Mouse (Mus musculus) myocyte (in vitro differentiated cells): Measurements from ENCODE around the gene Gdf7. TPM values are rescaled to one million over a fixed set of nuclear protein-coding genes. Genes with fewer than 3 reads are reported as not detected.

Experiments
- H3K27me3 ChIP-seq: one replicate; pipeline ENCODE4 v1.6.1; 2011; ENCODE audit not compliant: control insufficient read depth, insufficient read depth, insufficient read length
- H3K36me3 ChIP-seq: one replicate; pipeline ENCODE4 v1.6.1; 2011; ENCODE audit not compliant: control insufficient read depth, insufficient read depth
- H3K4me2 ChIP-seq: one replicate; pipeline ENCODE4 v1.6.1; 2011; ENCODE audit warnings: low read depth, control low read depth
- H3K4me3 ChIP-seq: one replicate; pipeline ENCODE4 v1.5.1; 2011; ENCODE audit warnings: mild to moderate bottlenecking, control low read depth, moderate library complexity
- H3K79me2 ChIP-seq: one replicate; pipeline ENCODE4 v1.6.1; 2011; ENCODE audit not compliant: control insufficient read depth, insufficient read depth
- H3ac ChIP-seq: one replicate; pipeline ENCODE4 v1.6.1; 2011; ENCODE audit not compliant: control insufficient read depth, insufficient read length
- CEBPB ChIP-seq: IDR thresholded peaks from 2 replicates; pipeline ENCODE4 v1.6.1; 2011; ENCODE audit warnings: mild to moderate bottlenecking, moderate library complexity; ENCODE audit not compliant: poor library complexity, insufficient read depth, severe bottlenecking
- E2F4 ChIP-seq: IDR thresholded peaks from one replicate; pipeline ENCODE4 v1.6.1; 2011; ENCODE audit warnings: mild to moderate bottlenecking, control low read depth, moderate library complexity; ENCODE audit not compliant: insufficient read depth
- MAX ChIP-seq: IDR thresholded peaks from one replicate; pipeline ENCODE4 v1.6.1; 2011; ENCODE audit warnings: low read depth, mild to moderate bottlenecking, control low read depth
- MYOD1 ChIP-seq, 3 experiments: IDR thresholded peaks; one replicate each; pipeline ENCODE4 v1.6.1; 2011; ENCODE audit warnings: control low read depth in 2 of 3, low read depth in 2 of 3, mild to moderate bottlenecking in 2 of 3, moderate library complexity in 1 of 3; ENCODE audit not compliant: insufficient read length in 2 of 3, control insufficient read depth in 1 of 3
- MYOG ChIP-seq, 3 experiments: IDR thresholded peaks; one replicate each; pipeline ENCODE4 v1.6.1; 2011; ENCODE audit warnings: control low read depth in 2 of 3, low read depth in 2 of 3, mild to moderate bottlenecking in 2 of 3; ENCODE audit not compliant: insufficient read length in 2 of 3, control insufficient read depth in 1 of 3, insufficient read depth in 1 of 3
- POLR2A ChIP-seq: IDR thresholded peaks from one replicate; pipeline ENCODE4 v1.6.1; 2011; ENCODE audit warnings: low read depth, mild to moderate bottlenecking, control low read depth, moderate library complexity; ENCODE audit not compliant: insufficient read length
- POLR2AphosphoS2 ChIP-seq: IDR thresholded peaks from one replicate; pipeline ENCODE4 v1.6.1; 2011; ENCODE audit warnings: low read depth, control low read depth; ENCODE audit not compliant: insufficient read length
- REST ChIP-seq: IDR thresholded peaks from one replicate; pipeline ENCODE4 v1.6.1; 2011; ENCODE audit warnings: mild to moderate bottlenecking, control low read depth, moderate library complexity; ENCODE audit not compliant: insufficient read depth, insufficient read length
- SRF ChIP-seq: IDR thresholded peaks from one replicate; pipeline ENCODE4 v1.6.1; 2011; ENCODE audit warnings: low read depth; ENCODE audit not compliant: control insufficient read depth, insufficient read length
- TCF12 ChIP-seq: IDR thresholded peaks from one replicate; pipeline ENCODE4 v1.6.1; 2011; ENCODE audit warnings: mild to moderate bottlenecking, control low read depth; ENCODE audit not compliant: poor library complexity, insufficient read depth, severe bottlenecking
- TCF3 ChIP-seq: IDR thresholded peaks from one replicate; pipeline ENCODE4 v1.6.1; 2011; ENCODE audit warnings: low read depth, control low read depth; ENCODE audit not compliant: insufficient read length
- USF1 ChIP-seq: IDR thresholded peaks from one replicate; pipeline ENCODE4 v1.6.1; 2011; ENCODE audit warnings: low read depth, mild to moderate bottlenecking, control low read depth, moderate library complexity
- polyA plus RNA-seq: library from polyadenylated mRNA; unstranded; fragments of >200 nt; fragmentation: generic; extraction: Trizol; gene quantifications from one replicate; pipeline ENCODE4 v1.2.1, GENCODE M21; 2012; ENCODE audit warnings: missing spikeins

Gdf7 gene
- polyA plus RNA-seq, 1 experiment = 0.07 TPM

DNA sequence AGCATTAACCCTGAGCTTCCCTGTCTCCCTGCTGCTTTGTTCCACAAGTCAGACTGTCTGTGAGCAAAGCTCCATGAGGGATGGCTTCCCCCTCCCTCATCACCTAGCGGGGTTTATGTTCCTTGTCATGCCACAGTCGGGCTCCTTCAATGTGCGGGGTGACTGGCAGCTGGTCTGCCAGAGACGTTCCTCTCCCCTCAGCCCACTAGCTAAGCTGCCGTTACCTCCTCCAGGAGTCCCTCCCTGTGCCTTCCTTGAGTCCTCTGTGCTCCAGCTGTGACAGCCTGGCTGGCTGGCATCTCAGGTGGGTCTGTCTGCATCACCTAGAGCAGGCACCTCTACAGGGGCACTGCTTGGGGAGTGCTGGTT is 30.4 kb upstream of the Gdf7 start:
- peak; percentile 4 for TF ChIP-seq POLR2A
- TF ChIP-seq REST = no peak
- TF ChIP-seq E2F4 = no peak
- peaks cover 9% of the 10 kb centered on the region for H3K36me3 ChIP-seq

GRCm38 (mm10) chr12:8331489-8332173 is 29.9 kb upstream of the Gdf7 start:
- TF ChIP-seq TCF3 = no peak
- peak in 1 of 3 experiments; percentile 49 for TF ChIP-seq MYOG (IDR thresholded peaks at IDR 0.05; ENCODE audit: control insufficient read depth in 1 of 3, insufficient read depth in 1 of 3, insufficient read length in 2 of 3, low read depth in 2 of 3)
- TF ChIP-seq TCF12 = no peak
- no peak for TF ChIP-seq CEBPB
- TF ChIP-seq POLR2A = peak; percentile 17
- no peak for TF ChIP-seq REST
- TF ChIP-seq MAX = no peak
- no peak for TF ChIP-seq E2F4
- no peak for TF ChIP-seq SRF
- TF ChIP-seq MYOD1 (IDR thresholded peaks at IDR 0.05; ENCODE audit: control insufficient read depth in 1 of 3, insufficient read length in 2 of 3, low read depth in 2 of 3) = peak; percentile 52 to 84 (median 57)
- no peak for TF ChIP-seq USF1
- no peak for TF ChIP-seq POLR2AphosphoS2
- H3K4me3 ChIP-seq = no peak overlapping the region
- H3K4me2 ChIP-seq = peak overlapping the region; percentile 9
- no peak overlapping the region for H3ac ChIP-seq
- H3K27me3 ChIP-seq = no peaks in the 10 kb centered on the region
- peaks cover 6% of the 10 kb centered on the region for H3K36me3 ChIP-seq
- no peaks in the 10 kb centered on the region for H3K79me2 ChIP-seq

More for the DNA sequence above, 30.4 kb upstream of the Gdf7 start:
- Histone ChIP-seq H3K79me2 (no peaks in the 10 kb centered on the region), H3K27me3 (no peaks in the 10 kb centered on the region), H3ac (no peak overlapping the region), H3K4me2 (peak overlapping the region; percentile 9), H3K4me3 (no peak overlapping the region)

- Histone ChIP-seq H3K79me2 (no peaks in the 10 kb centered on the region), H3K4me2 (no peak overlapping the region), H3ac (no peak overlapping the region), H3K27me3 (no peaks in the 10 kb centered on the region), H3K36me3 (no peaks in the 10 kb centered on the region), H3K4me3 (no peak overlapping the region)
- TF ChIP-seq CEBPB (no peak), TCF3 (no peak), POLR2AphosphoS2 (no peak), REST (no peak)
Observed at GRCm38 (mm10) chr12:8329236-8329635, 27.5 kb upstream of the Gdf7 start.

DNA sequence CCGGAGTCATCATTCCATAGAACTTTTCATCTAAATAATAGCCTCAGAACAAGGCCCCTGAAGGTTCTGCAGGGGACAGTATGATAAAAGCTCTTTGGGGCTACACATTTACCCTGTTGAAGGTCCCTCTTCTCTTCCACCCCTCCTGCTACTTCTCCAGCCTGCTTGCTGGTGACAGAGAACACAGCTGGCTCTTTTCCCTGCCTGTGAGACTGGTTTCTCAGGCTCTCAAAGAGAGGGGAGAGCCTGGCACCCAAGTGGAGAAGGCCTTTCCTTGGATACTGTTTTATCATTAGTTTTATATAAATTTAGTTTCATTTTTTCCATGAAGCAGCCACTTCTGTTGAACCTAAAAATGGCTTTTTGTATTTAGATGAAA is 25.9 kb upstream of the Gdf7 start:
- no peak for TF ChIP-seq USF1
- TF ChIP-seq POLR2A = no peak
- TF ChIP-seq CEBPB = no peak
- no peak for TF ChIP-seq MAX
- H3K27me3 ChIP-seq = no peaks in the 10 kb centered on the region
- peaks cover under 1% of the 10 kb centered on the region for H3K36me3 ChIP-seq
- no peaks in the 10 kb centered on the region for H3K79me2 ChIP-seq
- no peak overlapping the region for H3K4me2 ChIP-seq
- H3ac ChIP-seq = no peak overlapping the region
- H3K4me3 ChIP-seq = no peak overlapping the region

DNA sequence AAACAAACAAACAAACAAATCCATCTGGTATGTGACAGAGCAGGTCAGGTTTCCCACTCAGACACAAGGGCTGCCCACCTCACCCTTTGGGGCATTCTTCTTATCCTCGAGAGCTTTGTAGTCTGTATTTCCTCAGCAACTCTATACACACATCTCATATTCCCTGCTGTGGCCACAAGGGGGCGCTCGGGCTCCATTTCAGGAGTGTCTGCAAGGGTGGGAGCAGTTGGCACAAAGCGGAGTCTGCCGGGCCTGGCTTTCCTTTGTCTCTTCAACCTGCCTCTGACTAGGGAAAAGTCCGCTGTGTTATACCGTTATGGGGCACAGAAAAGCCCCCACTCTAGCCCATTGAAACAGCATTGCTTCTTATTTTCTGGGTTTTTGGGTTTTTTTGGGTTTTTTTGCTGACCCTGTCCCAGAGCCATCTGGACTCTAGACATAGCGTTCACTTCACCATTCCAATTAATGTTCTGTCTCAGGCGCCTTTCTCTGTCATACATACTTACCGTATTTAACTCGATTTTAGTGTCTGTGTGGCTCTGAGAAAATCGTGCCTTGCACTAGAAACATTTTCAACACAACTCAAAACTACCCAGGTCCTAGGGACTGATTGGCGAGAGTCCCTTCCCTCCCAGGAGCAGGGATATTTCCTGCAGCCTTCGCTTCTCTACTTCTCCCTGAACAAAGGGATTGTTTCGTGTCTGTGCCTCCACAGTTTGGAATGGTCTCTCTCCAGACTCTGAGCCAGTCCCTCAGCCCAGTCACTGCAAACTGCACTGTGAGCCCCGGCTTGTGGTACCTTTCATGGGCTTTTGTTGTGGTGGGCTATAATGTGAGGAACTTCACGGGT is 25.3 kb upstream of the Gdf7 start:
- TF ChIP-seq MYOG (IDR thresholded peaks at IDR 0.05; ENCODE audit: control insufficient read depth in 1 of 3, insufficient read depth in 1 of 3, insufficient read length in 2 of 3, low read depth in 2 of 3) = peak in 1 of 3 experiments; percentile 13
- no peak for TF ChIP-seq CEBPB
- H3K79me2 ChIP-seq = no peaks in the 10 kb centered on the region
- peak overlapping the region; percentile 63 for H3K4me2 ChIP-seq
- no peak overlapping the region for H3K4me3 ChIP-seq
- no peaks in the 10 kb centered on the region for H3K27me3 ChIP-seq
- peaks cover 7% of the 10 kb centered on the region for H3K36me3 ChIP-seq
- H3ac ChIP-seq = no peak overlapping the region
